Mouse (Mus musculus) bone marrow, adult 2 months (tissue): ENCODE results near the gene Rbm45.

Experiments
- CTCF ChIP-seq: fragments of 200-500 bp; IDR thresholded peaks from 2 replicates; pipeline ENCODE4 v1.5.1; 2011; ENCODE audit warnings: low read length, control low read depth; ENCODE audit not compliant: control insufficient read depth, insufficient read depth
- POLR2A ChIP-seq: fragments of 200-500 bp; IDR thresholded peaks from 2 replicates; pipeline ENCODE4 v1.6.1; 2011; ENCODE audit warnings: low read depth, mild to moderate bottlenecking, control low read depth, low read length, borderline replicate concordance; ENCODE audit not compliant: control insufficient read depth

- TF ChIP-seq CTCF (no peak), POLR2A (no peak)
Observed at GRCm38 (mm10) chr2:76326161-76326560, 43.6 kb upstream of the Rbm45 start.
